11 mouse cellular contexts compared by ENCODE assay signal in genomic region chr7:135863581-135864426, GRCm38 (mm10).
DNase-seq lines count a peak whose midpoint lies in the region; ATAC-seq and TF ChIP-seq lines count a peak whose summit lies in the region.
"Had no signal": no experiment of that assay in that cellular context is flagged by ENCODE, and none has a peak within 500 bp of the region (broad histone marks: within the 10 kb centered on the region; RNA-seq: fewer than 3 reads in every experiment).

No protein-coding gene starts in this region.

- TF ChIP-seq POLR2A in limb, embryonic 14.5 days (IDR thresholded peaks at IDR 0.05; ENCODE audit: borderline replicate concordance, extremely low read depth, insufficient read depth, insufficient read length), result no peak

- 52% methylated on average over 22 of the region's 22 CpGs for WGBS in hindbrain, embryonic 12.5 days
- WGBS in hindbrain, embryonic 13.5 days, result 59% methylated on average over 22 of the region's 22 CpGs
- 16% methylated on average over 22 of the region's 22 CpGs for WGBS in embryonic facial prominence, embryonic 11.5 days
- 30% methylated on average over 22 of the region's 22 CpGs for WGBS in intestine, embryonic 16.5 days
- WGBS in limb, embryonic 14.5 days, result 6% methylated on average over 22 of the region's 22 CpGs

- H3K4me1 ChIP-seq in hindbrain, embryonic 12.5 days, result peaks cover 29% of the 10 kb centered on the region
- H3K4me1 ChIP-seq in hindbrain, embryonic 13.5 days (replicated peaks), result peaks cover 35% of the 10 kb centered on the region
- peaks cover 13% of the 10 kb centered on the region for H3K4me1 ChIP-seq in embryonic facial prominence, embryonic 11.5 days (ENCODE audit: control insufficient read depth, insufficient read depth, low read length)
- peaks cover 24% of the 10 kb centered on the region for H3K4me1 ChIP-seq in intestine, embryonic 16.5 days (ENCODE audit: control insufficient read depth, insufficient read depth, low read length)
- H3K4me1 ChIP-seq in limb, embryonic 14.5 days (ENCODE audit: control insufficient read depth, insufficient read depth, low read length), result peaks cover 48% of the 10 kb centered on the region

- peak overlapping the region; percentile 67 for H3K27ac ChIP-seq in hindbrain, embryonic 12.5 days
- no peak overlapping the region; the same call in 1 of the 2 replicates for H3K27ac ChIP-seq in hindbrain, embryonic 13.5 days
- peak overlapping the region; percentile 80 for H3K27ac ChIP-seq in embryonic facial prominence, embryonic 11.5 days (replicated peaks; ENCODE audit: low read depth, low read length)
- peak overlapping the region; percentile 43; the same call in 1 of the 2 replicates for H3K27ac ChIP-seq in intestine, embryonic 16.5 days (ENCODE audit: low read length)
- H3K27ac ChIP-seq in limb, embryonic 14.5 days (replicated peaks; ENCODE audit: low read depth, low read length), result peak overlapping the region; percentile 83
- H3K27ac ChIP-seq: hindbrain, embryonic 15.5 days had no signal

- H3K36me3 ChIP-seq in hindbrain, embryonic 12.5 days, result no peaks in the 10 kb centered on the region
- no peaks in the 10 kb centered on the region for H3K36me3 ChIP-seq in hindbrain, embryonic 13.5 days
- H3K36me3 ChIP-seq in embryonic facial prominence, embryonic 11.5 days (replicated peaks; ENCODE audit: control insufficient read depth, insufficient read depth, low read depth, low read length), result no peaks in the 10 kb centered on the region
- H3K36me3 ChIP-seq in intestine, embryonic 16.5 days (ENCODE audit: control insufficient read depth, insufficient read depth, low read length), result no peaks in the 10 kb centered on the region
- no peaks in the 10 kb centered on the region for H3K36me3 ChIP-seq in limb, embryonic 14.5 days (ENCODE audit: control insufficient read depth, insufficient read depth, low read length)
- H3K36me3 ChIP-seq: hindbrain, embryonic 15.5 days had no signal

- peak; percentile 95 for DNase-seq in embryonic facial prominence, embryonic 11.5 days (ENCODE audit: low spot score)
- DNase-seq in limb, embryonic 14.5 days (ENCODE audit: low spot score), result peak; percentile 76
- no peak for DNase-seq in c-Kit-positive CD71-positive TER-119-positive erythroid progenitor cells, embryonic 14.5 days (ENCODE audit: low spot score)
- DNase-seq in thymus, postnatal 0 days (ENCODE audit: low spot score), result no peak
- no peak for DNase-seq in adipocyte (ENCODE audit: low spot score)
- DNase-seq: cerebellum, adult 9-10 months; lung, postnatal 14 days had no signal

- 0 out of 2 replicates have a peak, but pooled peaks have one; percentile 60 for ATAC-seq in hindbrain, embryonic 12.5 days (ENCODE audit: low FRiP score)
- ATAC-seq in hindbrain, embryonic 13.5 days (ENCODE audit: low FRiP score), result no peak
- ATAC-seq in embryonic facial prominence, embryonic 11.5 days (replicated peaks; ENCODE audit: insufficient number of reproducible peaks, low FRiP score, low TSS enrichment, low read depth), result peak; percentile 93
- ATAC-seq in intestine, embryonic 16.5 days, result peak; percentile 66
- ATAC-seq in limb, embryonic 14.5 days (ENCODE audit: low FRiP score, low read depth), result peak; percentile 68

- no peaks in the 10 kb centered on the region for H3K27me3 ChIP-seq in hindbrain, embryonic 12.5 days
- 0 out of 2 replicates have a peak, but pooled peaks cover 3% of the 10 kb centered on the region for H3K27me3 ChIP-seq in hindbrain, embryonic 13.5 days
- H3K27me3 ChIP-seq in embryonic facial prominence, embryonic 11.5 days (ENCODE audit: control insufficient read depth, insufficient read depth, low read length), result no peaks in the 10 kb centered on the region
- no peaks in the 10 kb centered on the region for H3K27me3 ChIP-seq in intestine, embryonic 16.5 days (replicated peaks; ENCODE audit: control insufficient read depth, insufficient read depth, low read length)
- H3K27me3 ChIP-seq in limb, embryonic 14.5 days (ENCODE audit: control insufficient read depth, insufficient read depth, low read length), result no peaks in the 10 kb centered on the region
- H3K27me3 ChIP-seq: hindbrain, embryonic 15.5 days had no signal

- H3K9me3 ChIP-seq in hindbrain, embryonic 12.5 days (replicated peaks), result no peaks in the 10 kb centered on the region
- no peaks in the 10 kb centered on the region for H3K9me3 ChIP-seq in hindbrain, embryonic 13.5 days
- no peaks in the 10 kb centered on the region for H3K9me3 ChIP-seq in embryonic facial prominence, embryonic 11.5 days (replicated peaks; ENCODE audit: control insufficient read depth, low read length)
- no peaks in the 10 kb centered on the region for H3K9me3 ChIP-seq in intestine, embryonic 16.5 days (ENCODE audit: control insufficient read depth, low read length)
- no peaks in the 10 kb centered on the region for H3K9me3 ChIP-seq in limb, embryonic 14.5 days (ENCODE audit: control insufficient read depth, low read length)
- H3K9me3 ChIP-seq: hindbrain, embryonic 15.5 days had no signal

- H3K9ac ChIP-seq in hindbrain, embryonic 12.5 days, result no peak overlapping the region
- H3K9ac ChIP-seq in hindbrain, embryonic 13.5 days, result no peak overlapping the region
- H3K9ac ChIP-seq in embryonic facial prominence, embryonic 11.5 days (replicated peaks; ENCODE audit: low read length), result no peak overlapping the region
- H3K9ac ChIP-seq in intestine, embryonic 16.5 days (ENCODE audit: low read depth, low read length), result peak overlapping the region; percentile 37; the same call in 1 of the 2 replicates
- 0 out of 2 replicates have a peak overlapping the region, but pooled peaks have one; percentile 14 for H3K9ac ChIP-seq in limb, embryonic 14.5 days (ENCODE audit: low read depth, low read length, severe bottlenecking)
- H3K9ac ChIP-seq: hindbrain, embryonic 15.5 days had no signal

- H3K4me3 ChIP-seq in hindbrain, embryonic 12.5 days, result no peak overlapping the region
- H3K4me3 ChIP-seq in hindbrain, embryonic 13.5 days, result no peak overlapping the region
- H3K4me3 ChIP-seq in embryonic facial prominence, embryonic 11.5 days (ENCODE audit: low read depth, low read length), result no peak overlapping the region
- no peak overlapping the region for H3K4me3 ChIP-seq in intestine, embryonic 16.5 days (ENCODE audit: low read length)
- H3K4me3 ChIP-seq in limb, embryonic 14.5 days (replicated peaks; ENCODE audit: low read length), result peak overlapping the region; percentile 8; the same call in 1 of the 2 replicates
- H3K4me3 ChIP-seq: hindbrain, embryonic 15.5 days had no signal

- peak overlapping the region; percentile 3; the same call in 1 of the 2 replicates for H3K4me2 ChIP-seq in hindbrain, embryonic 12.5 days (replicated peaks)
- no peak overlapping the region for H3K4me2 ChIP-seq in hindbrain, embryonic 13.5 days
- no peak overlapping the region; the same call in 1 of the 2 replicates for H3K4me2 ChIP-seq in embryonic facial prominence, embryonic 11.5 days (ENCODE audit: low read depth, low read length)
- H3K4me2 ChIP-seq in intestine, embryonic 16.5 days (ENCODE audit: low read depth, low read length), result peak overlapping the region; percentile 26; the same call in 1 of the 2 replicates
- H3K4me2 ChIP-seq in limb, embryonic 14.5 days (replicated peaks; ENCODE audit: low read depth, low read length, severe bottlenecking), result peak overlapping the region; percentile 41
- H3K4me2 ChIP-seq: hindbrain, embryonic 15.5 days had no signal

Comparison
In these comparisons a context has a peak if more than half of its experiments do, and no peak if none do; other contexts are left out.
1. H3K4me2 ChIP-seq: peak in hindbrain, embryonic 12.5 days (single experiment), intestine, embryonic 16.5 days (single experiment) and limb, embryonic 14.5 days (single experiment); none in hindbrain, embryonic 13.5 days (single experiment) and embryonic facial prominence, embryonic 11.5 days (single experiment).
2. H3K9ac ChIP-seq: peak in intestine, embryonic 16.5 days (single experiment) and limb, embryonic 14.5 days (single experiment); none in hindbrain, embryonic 12.5 days (single experiment), hindbrain, embryonic 13.5 days (single experiment) and embryonic facial prominence, embryonic 11.5 days (single experiment).
3. DNase-seq: peak in embryonic facial prominence, embryonic 11.5 days (single experiment) and limb, embryonic 14.5 days (single experiment); none in c-Kit-positive CD71-positive TER-119-positive erythroid progenitor cells, embryonic 14.5 days (single experiment), thymus, postnatal 0 days (single experiment) and adipocyte (single experiment).